Mouse (Mus musculus) adrenal gland, adult 2 months (tissue): ENCODE measurements around the gene Rnasek. TPM values are rescaled to one million over a fixed set of nuclear protein-coding genes. Genes with fewer than 3 reads are reported as not detected.

Experiments used
- microRNA-seq, 2 experiments: library from miRNA; unstranded; fragments of <30 nt; microRNA quantifications; one replicate each; pipeline ENCODE4 v1.2.0; 2021
- polyA plus RNA-seq: library from polyadenylated mRNA; depleted of rRNA; stranded (reverse); fragments of >200 nt; gene quantifications from 2 replicates; pipeline ENCODE4 v1.2.3, GENCODE M21; 2012; rRNA removed
- total RNA-seq, 2 experiments: library from RNA; stranded (reverse); gene quantifications; 2 replicates each; pipeline ENCODE4 v1.2.3; 2021

Rnasek gene
- total and polyA plus RNA-seq, 3 experiments, result 220 to 332 (median 243) TPM

Small RNA genes lying within 50 kb of the gene (microRNA-seq; reads per million reads assigned to microRNA genes)
- 864 to 1,319 reads per million in 2 experiments for gene Mir195a
- gene Mir497, result 0 reads per million in 2 experiments
- gene Mir497b, result 0 to 0.22 reads per million in 2 experiments

Other genes with a start within 250 kb of the Rnasek start
- 100 to 1,000 TPM; 487 to 580 TPM for gene Gabarap, start 248.7 kb downstream of the Rnasek start, total RNA-seq
- gene Gabarap, start 248.7 kb downstream of the Rnasek start, polyA plus RNA-seq, result 226 and 315 TPM in 2 replicates
- 10 to 100 TPM; 52.2 to 57.6 TPM for gene Phf23, start 244.1 kb downstream of the Rnasek start, total RNA-seq
- 9.7 and 19.0 TPM in 2 replicates for gene Phf23, start 244.1 kb downstream of the Rnasek start, polyA plus RNA-seq
- 10 to 100 TPM; 11.2 to 12.2 TPM for gene Dvl2, start 239.2 kb downstream of the Rnasek start, total RNA-seq
- gene Dvl2, start 239.2 kb downstream of the Rnasek start, polyA plus RNA-seq, result 20.2 and 22.2 TPM in 2 replicates
- gene Acadvl, start 224.4 kb downstream of the Rnasek start, total RNA-seq, result 100 to 1,000 TPM; 426 to 754 TPM
- 171 and 186 TPM in 2 replicates for gene Acadvl, start 224.4 kb downstream of the Rnasek start, polyA plus RNA-seq
- gene Dlg4, start 222.9 kb downstream of the Rnasek start, total RNA-seq, result 10 to 100 TPM; 22.9 to 32.4 TPM
- gene Dlg4, start 222.9 kb downstream of the Rnasek start, polyA plus RNA-seq, result 21.7 and 22.1 TPM in 2 replicates
- 1 to 10 TPM in 1 of 2 experiments, not detected in 1; 1.7 TPM for gene Asgr1, start 185.8 kb downstream of the Rnasek start, total RNA-seq
- 0.08 TPM in 1 of 2 replicates, not detected in the other for gene Asgr1, start 185.8 kb downstream of the Rnasek start, polyA plus RNA-seq
- gene Asgr2, start 147.2 kb downstream of the Rnasek start, total RNA-seq, result 1 to 10 TPM in 1 of 2 experiments, under 1 TPM in 1; 0.45 to 2.8 TPM
- 0.96 and 2.6 TPM in 2 replicates for gene Asgr2, start 147.2 kb downstream of the Rnasek start, polyA plus RNA-seq
- gene Mgl2, start 109.5 kb downstream of the Rnasek start, total RNA-seq, result 1 to 10 TPM; 3.5 to 8.1 TPM
- 2.2 and 2.3 TPM in 2 replicates for gene Mgl2, start 109.5 kb downstream of the Rnasek start, polyA plus RNA-seq
- 1 to 10 TPM; 1.9 to 6.1 TPM for gene Clec10a, start 83.6 kb downstream of the Rnasek start, total RNA-seq
- gene Clec10a, start 83.6 kb downstream of the Rnasek start, polyA plus RNA-seq, result 1.2 and 1.7 TPM in 2 replicates
- gene Slc16a11, start 27.1 kb downstream of the Rnasek start, total RNA-seq, result under 1 TPM in 1 of 2 experiments, not detected in 1; 0.73 TPM
- 0.68 and 2.4 TPM in 2 replicates for gene Slc16a11, start 27.1 kb downstream of the Rnasek start, polyA plus RNA-seq
- gene Slc16a13, start 18.8 kb downstream of the Rnasek start, total RNA-seq, result 1 to 10 TPM; 2.7 to 3.7 TPM
- gene Slc16a13, start 18.8 kb downstream of the Rnasek start, polyA plus RNA-seq, result 5.0 and 5.6 TPM in 2 replicates
- gene Bcl6b, start 10.0 kb downstream of the Rnasek start, total RNA-seq, result 10 to 100 TPM in 1 of 2 experiments, 1 to 10 TPM in 1; 8.6 to 11.3 TPM
- gene Bcl6b, start 10.0 kb downstream of the Rnasek start, polyA plus RNA-seq, result 25.3 and 27.8 TPM in 2 replicates
- gene 0610010K14Rik, start 1.9 kb downstream of the Rnasek start, total RNA-seq, result 10 to 100 TPM; 44.7 to 52.1 TPM
- gene 0610010K14Rik, start 1.9 kb downstream of the Rnasek start, polyA plus RNA-seq, result 54.7 and 56.2 TPM in 2 replicates
- 1 to 10 TPM; 3.2 to 6.2 TPM for gene Gm21988, start within 50 bp of the Rnasek start, total RNA-seq
- gene Gm21988, start within 50 bp of the Rnasek start, polyA plus RNA-seq, result 6.9 and 7.8 TPM in 2 replicates
- 1 to 10 TPM; 1.3 to 1.6 TPM for gene Alox12, start 15.5 kb upstream of the Rnasek start, total RNA-seq
- gene Alox12, start 15.5 kb upstream of the Rnasek start, polyA plus RNA-seq, result 1.7 and 1.8 TPM in 2 replicates
- not detected for gene Alox12e, start 82.8 kb upstream of the Rnasek start, total RNA-seq
- gene Alox12e, start 82.8 kb upstream of the Rnasek start, polyA plus RNA-seq, result 0.06 TPM in 1 of 2 replicates, not detected in the other
- gene Alox15, start 112.2 kb upstream of the Rnasek start, total RNA-seq, result 1 to 10 TPM; 2.8 to 6.8 TPM
- 1.1 and 2.7 TPM in 2 replicates for gene Alox15, start 112.2 kb upstream of the Rnasek start, polyA plus RNA-seq
- gene Pelp1, start 170.2 kb upstream of the Rnasek start, total RNA-seq, result 10 to 100 TPM; 15.4 to 22.2 TPM
- 25.0 and 39.1 TPM in 2 replicates for gene Pelp1, start 170.2 kb upstream of the Rnasek start, polyA plus RNA-seq
- gene Arrb2, start 192.8 kb upstream of the Rnasek start, total RNA-seq, result 10 to 100 TPM; 27.2 to 27.7 TPM
- gene Arrb2, start 192.8 kb upstream of the Rnasek start, polyA plus RNA-seq, result 24.2 and 26.9 TPM in 2 replicates
- gene Med11, start 212.1 kb upstream of the Rnasek start, total RNA-seq, result 10 to 100 TPM; 20.4 to 21.6 TPM
- 8.9 TPM in 2 replicates for gene Med11, start 212.1 kb upstream of the Rnasek start, polyA plus RNA-seq
- 1 to 10 TPM; 1.2 to 1.5 TPM for gene Zmynd15, start 219.6 kb upstream of the Rnasek start, total RNA-seq
- gene Zmynd15, start 219.6 kb upstream of the Rnasek start, polyA plus RNA-seq, result 4.6 and 5.3 TPM in 2 replicates
- gene Cxcl16, start 220.1 kb upstream of the Rnasek start, total RNA-seq, result 10 to 100 TPM in 1 of 2 experiments, 1 to 10 TPM in 1; 9.4 to 14.0 TPM
- gene Cxcl16, start 220.1 kb upstream of the Rnasek start, polyA plus RNA-seq, result 16.2 and 18.7 TPM in 2 replicates